Mouse (Mus musculus) gonadal fat pad, adult 2 months (tissue): ENCODE data around the gene Gm21317. TPM values are rescaled to one million over a fixed set of nuclear protein-coding genes. Genes with fewer than 3 reads are reported as not detected.
"Not testable (repeated sequence)": the region's sequence is repeated elsewhere in the genome, so short reads cannot be mapped to it uniquely, and the experiment has no call there.

Source experiments
- DNase-seq: peaks from one replicate; pipeline ENCODE4 v3.0.0-alpha.2; 2012; ENCODE audit warnings: low read depth
- polyA plus RNA-seq: library from polyadenylated mRNA; depleted of rRNA; stranded (reverse); fragments of >200 nt; gene quantifications from 2 replicates; pipeline ENCODE4 v1.2.3, GENCODE M21; 2012; rRNA removed

Gm21317 gene
- polyA plus RNA-seq: not detected in 2 replicates

GRCm38 (mm10) chrY:82224927-82225326 is at the start of gene Gm21317:
Gene Gm21317 (plus strand): TSS chrY:82225227.
- not testable (repeated sequence) for DNase-seq
